Mouse (Mus musculus): ENCODE measurements around the gene Cap2.

Cap2 gene

GRCm38 (mm10) chr13:46695296-46695908 lies 193.8 kb downstream of the Cap2 start:
- no peak for DNase-seq (ENCODE audit: low spot score)

GRCm38 (mm10) chr13:46695932-46696331 lies 194.3 kb downstream of the Cap2 start:
- no peak for DNase-seq (ENCODE audit: low spot score)

- no peak for DNase-seq (ENCODE audit: low spot score)
Measured at GRCm38 (mm10) chr13:46696788-46697187, 195.1 kb downstream of the Cap2 start.

DNA sequence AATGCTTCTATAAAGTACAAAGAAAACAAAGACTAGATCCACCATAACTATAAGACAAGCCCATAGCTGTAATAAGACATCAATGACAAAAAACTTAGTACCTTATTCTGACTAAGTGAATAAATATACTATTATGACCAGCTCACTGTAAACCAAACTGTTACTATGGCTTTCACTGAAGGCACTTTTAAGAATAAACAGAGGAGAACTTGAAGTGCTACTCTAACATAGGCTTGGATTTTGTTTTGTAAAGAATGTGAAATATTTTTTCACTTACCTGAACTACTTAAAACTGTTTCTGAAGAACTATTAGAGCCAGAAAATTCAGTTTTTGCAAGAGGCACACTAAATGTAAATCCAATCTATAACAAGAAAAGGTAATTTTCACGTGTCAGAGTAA lies 197.7 kb downstream of the Cap2 start:
- DNase-seq (ENCODE audit: low spot score): no peak

All from T-cell, adult 2 months (primary cell).